Comparison of ENCODE assay signal across 22 mouse cellular contexts in genomic region chr5:16601463-16601862, GRCm38 (mm10).
"Had no signal": no experiment of that assay in that cellular context is flagged by ENCODE, and none has a peak within 500 bp of the region (broad histone marks: within the 10 kb centered on the region; RNA-seq: fewer than 3 reads in every experiment).

No protein-coding gene starts in this region.

- DNase-seq: gastrocnemius, adult 2 months; gastrocnemius, postnatal 10 days; gastrocnemius, postnatal 25 days; heart, adult 18-20 months; heart, postnatal 14 days; heart, postnatal 36 days; kidney, adult 11 months; kidney, adult 2 months; kidney, adult 9 months; kidney, postnatal 25 days; layer of hippocampus, adult 9-11 months; layer of hippocampus, postnatal 36 days; left cerebral cortex, postnatal 4 days had no signal

- H3K4me2 ChIP-seq: heart, embryonic 13.5 days; heart, embryonic 15.5 days; hindbrain, embryonic 13.5 days; hindbrain, embryonic 15.5 days; kidney, embryonic 15.5 days; limb, embryonic 13.5 days; limb, embryonic 15.5 days; liver, embryonic 12.5 days had no signal

- H3K27me3 ChIP-seq: heart, embryonic 13.5 days; heart, embryonic 15.5 days; hindbrain, embryonic 13.5 days; hindbrain, embryonic 15.5 days; kidney, embryonic 15.5 days; limb, embryonic 13.5 days; limb, embryonic 15.5 days; liver, embryonic 12.5 days had no signal

- H3K4me3 ChIP-seq: gastrocnemius, adult 2 months; heart, embryonic 10.5 days; heart, embryonic 13.5 days; heart, embryonic 15.5 days; hindbrain, embryonic 13.5 days; hindbrain, embryonic 15.5 days; kidney, embryonic 15.5 days; limb, embryonic 13.5 days; limb, embryonic 15.5 days; liver, embryonic 12.5 days had no signal

- H3K36me3 ChIP-seq: heart, embryonic 10.5 days; heart, embryonic 13.5 days; heart, embryonic 15.5 days; hindbrain, embryonic 13.5 days; hindbrain, embryonic 15.5 days; kidney, embryonic 15.5 days; limb, embryonic 13.5 days; limb, embryonic 15.5 days; liver, embryonic 12.5 days had no signal
